Mouse (Mus musculus) midbrain, embryonic 16.5 days (tissue): ENCODE results near the gene Hes6. TPM values are rescaled to one million over a fixed set of nuclear protein-coding genes. Genes with fewer than 3 reads are reported as not detected.
A peak's percentile ranks its signal among the peaks of the same experiment; 100 is the strongest.

Source experiments
- ATAC-seq: fragments of 200-750 bp; cut with Nextera tagmentation; 2 replicates; pipeline ENCODE4 v1.8.0; 2017; ENCODE audit warnings: moderate TSS enrichment
- H3K27ac ChIP-seq: fragments of 300-500 bp; sonication (generic); 2 replicates; pipeline ENCODE4 v1.5.1; 2014; ENCODE audit warnings: mild to moderate bottlenecking, low read length, mixed read lengths
- H3K27me3 ChIP-seq: fragments of 300-500 bp; sonication (generic); 2 replicates; pipeline ENCODE4 v1.6.1; 2014; ENCODE audit warnings: low read depth, low read length, mixed read lengths; ENCODE audit not compliant: control insufficient read depth, insufficient read depth
- H3K36me3 ChIP-seq: fragments of 300-500 bp; sonication (generic); 2 replicates; pipeline ENCODE4 v1.6.1; 2014; ENCODE audit warnings: mild to moderate bottlenecking, low read length, moderate library complexity, mixed read lengths; ENCODE audit not compliant: control insufficient read depth, insufficient read depth
- H3K4me1 ChIP-seq: fragments of 300-500 bp; sonication (generic); 2 replicates; pipeline ENCODE4 v1.6.1; 2014; ENCODE audit warnings: mild to moderate bottlenecking, low read length, mixed read lengths; ENCODE audit not compliant: control insufficient read depth, insufficient read depth
- H3K4me2 ChIP-seq: fragments of 300-500 bp; sonication (generic); 2 replicates; pipeline ENCODE4 v1.6.1; 2014; ENCODE audit warnings: mild to moderate bottlenecking, low read length, mixed read lengths
- H3K4me3 ChIP-seq: fragments of 300-500 bp; sonication (generic); 2 replicates; pipeline ENCODE4 v1.5.1; 2014; ENCODE audit warnings: low read depth, mild to moderate bottlenecking, low read length, moderate library complexity, mixed read lengths
- H3K9ac ChIP-seq: fragments of 300-500 bp; sonication (generic); 2 replicates; pipeline ENCODE4 v1.6.1; 2014; ENCODE audit warnings: low read depth, low read length, mixed read lengths
- H3K9me3 ChIP-seq: fragments of 300-500 bp; sonication (generic); replicated peaks from 2 replicates; pipeline ENCODE4 v1.6.1; 2014; ENCODE audit warnings: mild to moderate bottlenecking, low read length, mixed read lengths; ENCODE audit not compliant: control insufficient read depth, poor library complexity, severe bottlenecking
- WGBS: fragments of 180-500 bp; shearing (Covaris S2); extraction: QIAGEN DNeasy Blood & Tissue Kit; methylation state at CpG from one replicate; pipeline ENCODE4 v1.1.7; 2014; 5-methylcytosine and 5-hydroxymethylcytosine counted together
- polyA plus RNA-seq: library from polyadenylated mRNA; unstranded; fragments of >200 nt; fragmentation: Nextera tagmentation; extraction: Ambion mirVana; gene quantifications from 2 replicates; pipeline ENCODE4 v1.2.1, GENCODE M21; 2015

Hes6 gene
- 153 and 173 TPM in 2 replicates for polyA plus RNA-seq

DNA sequence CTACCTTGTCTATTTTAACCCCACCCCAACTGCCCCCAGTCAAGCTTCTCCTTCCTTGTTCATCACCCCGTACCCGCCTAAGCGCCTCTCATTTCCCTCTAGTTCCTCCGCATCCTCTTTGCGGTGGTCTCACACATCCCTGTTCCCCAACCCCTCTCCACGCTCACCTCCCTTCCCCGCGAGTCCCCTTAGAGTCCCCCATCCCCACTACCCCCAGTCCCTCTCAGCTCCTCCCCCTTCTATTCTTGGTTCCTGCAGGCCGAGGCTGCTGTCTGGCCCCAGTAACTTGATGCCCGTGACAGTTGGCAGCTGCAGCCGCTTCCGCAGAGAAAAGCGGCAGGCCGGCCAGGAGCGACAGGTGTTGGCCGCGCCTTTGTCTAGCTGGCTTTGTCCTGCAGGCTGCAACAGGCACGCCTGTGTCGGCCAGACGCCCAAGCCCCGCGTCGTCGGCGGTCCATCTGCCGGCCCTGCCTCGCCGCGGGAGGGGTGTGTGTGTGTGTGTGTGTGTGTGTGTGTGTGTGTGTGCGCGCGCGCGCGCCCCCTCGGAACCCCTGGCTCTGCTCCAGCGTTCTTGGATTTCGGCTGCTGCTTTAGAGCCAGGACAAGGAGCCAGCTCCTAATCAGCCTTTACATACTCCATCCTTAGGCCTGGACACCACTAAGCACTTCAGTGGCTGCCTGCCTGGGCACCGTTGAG is at the start of gene Hes6:
Hes6 (minus strand) TSS at position 141 of the 697 bp plus-strand sequence.
- ATAC-seq: peak; percentile 59
- WGBS: under 1% methylated on average over 39 of the region's 39 CpGs
- peak within 1 kb of the TSS; percentile 90 for H3K9ac ChIP-seq
- peak within 1 kb of the TSS; percentile 91 for H3K27ac ChIP-seq
- no peaks in the 10 kb centered on the region for H3K36me3 ChIP-seq
- H3K4me1 ChIP-seq: peaks cover 29% of the 10 kb centered on the region
- no peaks in the 10 kb centered on the region for H3K9me3 ChIP-seq
- H3K4me2 ChIP-seq: peak within 1 kb of the TSS; percentile 88
- no peaks in the 10 kb centered on the region for H3K27me3 ChIP-seq
- H3K4me3 ChIP-seq: peak within 1 kb of the TSS; percentile 82

DNA sequence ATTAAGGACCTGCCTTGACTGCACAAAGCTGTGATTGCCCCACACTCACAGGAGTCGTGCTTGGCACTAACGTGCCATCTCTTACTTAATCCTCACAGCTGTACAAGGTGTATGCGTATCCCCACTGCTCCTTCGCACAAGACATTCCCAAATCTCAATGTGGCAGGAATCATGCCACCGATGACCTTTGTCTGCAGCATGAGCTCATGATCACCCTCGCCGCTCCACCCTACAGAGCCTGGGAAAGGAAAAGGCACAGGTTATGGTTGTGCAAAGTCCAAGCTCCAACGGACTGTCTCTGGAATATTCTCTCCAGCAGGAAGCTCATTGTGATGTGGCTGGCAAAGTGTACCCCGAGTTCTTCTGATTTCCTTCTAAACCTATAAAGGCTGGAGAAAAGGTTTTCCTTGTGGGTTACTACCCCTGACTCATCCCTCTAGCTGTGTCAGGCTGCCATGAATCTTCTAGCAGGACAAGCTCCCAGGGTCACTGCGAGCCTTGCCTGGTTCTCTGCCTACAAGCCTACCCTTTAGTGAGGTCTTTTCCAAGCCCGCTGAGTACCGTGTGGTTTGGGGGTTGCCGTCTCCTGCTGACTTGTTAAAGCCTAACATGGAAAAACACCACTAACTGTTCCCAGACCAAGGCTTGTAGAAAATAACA is 49.6 kb upstream of the Hes6 start:
- Histone ChIP-seq H3K36me3 (no peaks in the 10 kb centered on the region), H3K27ac (no peak overlapping the region), H3K9ac (no peak overlapping the region), H3K4me2 (no peak overlapping the region), H3K4me1 (peaks cover under 1% of the 10 kb centered on the region; the same call in 1 of the 2 replicates), H3K27me3 (no peaks in the 10 kb centered on the region), H3K4me3 (no peak overlapping the region), H3K9me3 (no peaks in the 10 kb centered on the region)
- 89% methylated on average over 13 of the region's 13 CpGs for WGBS
- ATAC-seq: no peak

GRCm38 (mm10) chr1:91460564-91460963 is 46.7 kb upstream of the Hes6 start:
- Histone ChIP-seq H3K4me1 (peaks cover 17% of the 10 kb centered on the region), H3K9me3 (no peaks in the 10 kb centered on the region), H3K36me3 (no peaks in the 10 kb centered on the region), H3K27ac (no peak overlapping the region), H3K9ac (no peak overlapping the region), H3K27me3 (no peaks in the 10 kb centered on the region), H3K4me2 (no peak overlapping the region), H3K4me3 (no peak overlapping the region)
- 48% methylated on average over 4 of the region's 4 CpGs for WGBS
- ATAC-seq: no peak

- Histone ChIP-seq H3K36me3 (no peaks in the 10 kb centered on the region), H3K4me3 (peak overlapping the region; percentile 71), H3K27me3 (no peaks in the 10 kb centered on the region), H3K4me2 (peak overlapping the region; percentile 74), H3K9ac (peak overlapping the region; percentile 64; the same call in 1 of the 2 replicates), H3K9me3 (no peaks in the 10 kb centered on the region), H3K4me1 (peaks cover 17% of the 10 kb centered on the region), H3K27ac (peak overlapping the region; percentile 76)
- whole genome bisulfite sequencing: 46% methylated on average over 7 of the region's 7 CpGs
- ATAC-seq: no peak
These were observed 46.2 kb upstream of the Hes6 start for GRCm38 (mm10) chr1:91460069-91460468.

DNA sequence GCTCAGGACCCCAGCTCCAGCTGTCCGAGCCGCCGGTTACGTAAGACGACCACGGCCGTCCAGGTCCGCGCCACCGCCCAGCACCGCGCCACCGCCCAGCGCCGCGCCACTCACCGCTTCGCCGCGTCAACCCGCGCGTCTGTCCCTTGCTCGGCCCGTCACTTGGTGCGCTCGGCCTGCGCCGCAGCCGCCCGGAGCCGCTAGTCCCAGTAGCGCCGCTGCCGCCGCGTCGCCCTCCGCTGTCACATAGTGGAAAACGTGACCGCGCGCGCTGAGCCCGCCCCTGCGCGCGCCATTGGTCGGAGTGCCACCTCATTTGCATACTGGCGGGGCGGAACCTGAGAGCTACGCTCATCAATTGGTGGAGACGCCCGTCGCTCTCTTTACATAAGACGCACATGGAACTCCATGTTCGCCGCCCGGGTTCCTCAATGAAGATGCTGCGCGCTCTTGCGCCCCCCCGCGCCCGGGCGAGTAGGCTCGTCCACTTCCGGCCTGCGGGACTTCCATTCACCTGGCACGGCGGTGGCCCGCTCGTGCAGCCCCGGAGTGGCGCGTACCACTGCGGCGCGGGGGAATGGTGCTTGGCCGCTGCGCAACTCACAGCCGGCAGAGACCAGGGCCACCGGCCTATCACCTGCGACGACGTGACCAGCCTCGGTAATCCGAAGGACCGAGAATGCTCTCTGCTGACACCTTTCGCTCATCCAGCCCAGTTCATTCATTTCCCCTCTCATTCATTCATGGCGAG is 45.4 kb upstream of the Hes6 start, which contains the start of gene Per2:
Per2 (minus strand) TSS at position 266 of the 751 bp plus-strand sequence.
- Histone ChIP-seq H3K4me1 (peaks cover 17% of the 10 kb centered on the region), H3K27ac (peak within 1 kb of the TSS; percentile 76), H3K9me3 (no peaks in the 10 kb centered on the region), H3K9ac (peak within 1 kb of the TSS; percentile 64), H3K4me3 (peak within 1 kb of the TSS; percentile 71), H3K36me3 (no peaks in the 10 kb centered on the region), H3K27me3 (no peaks in the 10 kb centered on the region), H3K4me2 (peak within 1 kb of the TSS; percentile 74)
- WGBS: under 1% methylated on average over 90 of the region's 91 CpGs
- ATAC-seq: peak; percentile 97

GRCm38 (mm10) chr1:91458223-91458861 is 44.5 kb upstream of the Hes6 start:
- peak overlapping the region; percentile 62 for H3K9ac ChIP-seq
- peak overlapping the region; percentile 64 for H3K4me2 ChIP-seq
- H3K9me3 ChIP-seq: no peaks in the 10 kb centered on the region
- WGBS: 19% methylated on average over 8 of the region's 8 CpGs
- peak; percentile 9; the same call in 1 of the 2 replicates for ATAC-seq
- H3K4me1 ChIP-seq: peaks cover 17% of the 10 kb centered on the region
- H3K4me3 ChIP-seq: peak overlapping the region; percentile 71
- no peak overlapping the region for H3K27ac ChIP-seq
- H3K27me3 ChIP-seq: no peaks in the 10 kb centered on the region
- H3K36me3 ChIP-seq: no peaks in the 10 kb centered on the region

- no peaks in the 10 kb centered on the region for H3K9me3 ChIP-seq
- H3K27ac ChIP-seq: no peak overlapping the region
- WGBS: 74% methylated on average over 5 of the region's 5 CpGs
- H3K36me3 ChIP-seq: no peaks in the 10 kb centered on the region
- H3K4me3 ChIP-seq: peak overlapping the region; percentile 71
- H3K9ac ChIP-seq: no peak overlapping the region
- peaks cover 17% of the 10 kb centered on the region for H3K4me1 ChIP-seq
- ATAC-seq: no peak
- no peaks in the 10 kb centered on the region for H3K27me3 ChIP-seq
- peak overlapping the region; percentile 64 for H3K4me2 ChIP-seq
These were observed 43.9 kb upstream of the Hes6 start for GRCm38 (mm10) chr1:91457698-91458097.

- no peak overlapping the region for H3K27ac ChIP-seq
- ATAC-seq: no peak
- peak overlapping the region; percentile 64; the same call in 1 of the 2 replicates for H3K4me2 ChIP-seq
- no peak overlapping the region for H3K4me3 ChIP-seq
- no peaks in the 10 kb centered on the region for H3K27me3 ChIP-seq
- no peaks in the 10 kb centered on the region for H3K9me3 ChIP-seq
- no peaks in the 10 kb centered on the region for H3K36me3 ChIP-seq
- H3K4me1 ChIP-seq: peaks cover 17% of the 10 kb centered on the region
- H3K9ac ChIP-seq: no peak overlapping the region
- 91% methylated on average over 4 of the region's 4 CpGs for WGBS
These were observed 43.3 kb upstream of the Hes6 start for GRCm38 (mm10) chr1:91457116-91457515.
